Mouse (Mus musculus) hindbrain, embryonic 13.5 days (tissue): ENCODE results near the gene Ggn. TPM values are rescaled to one million over a fixed set of nuclear protein-coding genes. Genes with fewer than 3 reads are reported as not detected.
"Not testable (repeated sequence)": the region's sequence is repeated elsewhere in the genome, so short reads cannot be mapped to it uniquely, and the experiment has no call there.

ENCODE experiments used
- ATAC-seq: fragments of 200-750 bp; cut with Nextera tagmentation; 2 replicates; pipeline ENCODE4 v1.8.0; 2017; ENCODE audit warnings: moderate TSS enrichment; ENCODE audit not compliant: low FRiP score
- H3K27ac ChIP-seq: fragments of 300-500 bp; sonication (generic); 2 replicates; pipeline ENCODE4 v1.5.1; 2015; ENCODE audit warnings: inconsistent platforms, mild to moderate bottlenecking, moderate library complexity
- H3K27me3 ChIP-seq: fragments of 300-500 bp; sonication (generic); 2 replicates; pipeline ENCODE4 v1.6.1; 2015; ENCODE audit warnings: mild to moderate bottlenecking, inconsistent platforms
- H3K36me3 ChIP-seq: fragments of 300-500 bp; sonication (generic); 2 replicates; pipeline ENCODE4 v1.6.1; 2015; ENCODE audit warnings: mild to moderate bottlenecking, inconsistent platforms
- H3K4me1 ChIP-seq: fragments of 300-500 bp; sonication (generic); replicated peaks from 2 replicates; pipeline ENCODE4 v1.6.1; 2015; ENCODE audit warnings: inconsistent platforms
- H3K4me2 ChIP-seq: fragments of 300-500 bp; sonication (generic); 2 replicates; pipeline ENCODE4 v1.6.1; 2015; ENCODE audit warnings: inconsistent platforms, mild to moderate bottlenecking, moderate library complexity
- H3K4me3 ChIP-seq: fragments of 300-500 bp; sonication (generic); 2 replicates; pipeline ENCODE4 v1.5.1; 2015; ENCODE audit warnings: mild to moderate bottlenecking, inconsistent platforms
- H3K9ac ChIP-seq: fragments of 300-500 bp; sonication (generic); 2 replicates; pipeline ENCODE4 v1.6.1; 2015; ENCODE audit warnings: mild to moderate bottlenecking, inconsistent platforms
- H3K9me3 ChIP-seq: fragments of 300-500 bp; sonication (generic); 2 replicates; pipeline ENCODE4 v1.6.1; 2016; ENCODE audit warnings: inconsistent platforms
- WGBS: fragments of 180-500 bp; shearing (Covaris S2); methylation state at CpG from one replicate; pipeline ENCODE4 v1.1.7; 2015; 5-methylcytosine and 5-hydroxymethylcytosine counted together
- polyA plus RNA-seq: library from polyadenylated mRNA; unstranded; fragments of >200 nt; fragmentation: Nextera tagmentation; extraction: Ambion mirVana; gene quantifications from 2 replicates; pipeline ENCODE4 v1.2.1, GENCODE M21; 2015

The Ggn gene
- 0.49 and 0.65 TPM in 2 replicates for polyA plus RNA-seq

- Histone ChIP-seq H3K36me3 (peaks cover 37% of the 10 kb centered on the region), H3K9ac (peak within 1 kb of the TSS; percentile 80), H3K9me3 (no peaks in the 10 kb centered on the region), H3K4me2 (peak within 1 kb of the TSS; percentile 73), H3K4me1 (peaks cover 47% of the 10 kb centered on the region), H3K27ac (peak within 1 kb of the TSS; percentile 89), H3K4me3 (peak within 1 kb of the TSS; percentile 71), H3K27me3 (peaks cover 64% of the 10 kb centered on the region)
- WGBS = under 1% methylated on average over 30 of the region's 30 CpGs
- ATAC-seq = peak; percentile 50
These were observed at the start of gene Ggn, which contains the start of gene Spred3 for GRCm38 (mm10) chr7:29170066-29170754. Gene Ggn (plus strand): TSS chr7:29170210. Gene Spred3 (minus strand): TSS chr7:29170411.

GRCm38 (mm10) chr7:29122821-29123220 is 47.2 kb upstream of the Ggn start:
- ATAC-seq = no peak

DNA sequence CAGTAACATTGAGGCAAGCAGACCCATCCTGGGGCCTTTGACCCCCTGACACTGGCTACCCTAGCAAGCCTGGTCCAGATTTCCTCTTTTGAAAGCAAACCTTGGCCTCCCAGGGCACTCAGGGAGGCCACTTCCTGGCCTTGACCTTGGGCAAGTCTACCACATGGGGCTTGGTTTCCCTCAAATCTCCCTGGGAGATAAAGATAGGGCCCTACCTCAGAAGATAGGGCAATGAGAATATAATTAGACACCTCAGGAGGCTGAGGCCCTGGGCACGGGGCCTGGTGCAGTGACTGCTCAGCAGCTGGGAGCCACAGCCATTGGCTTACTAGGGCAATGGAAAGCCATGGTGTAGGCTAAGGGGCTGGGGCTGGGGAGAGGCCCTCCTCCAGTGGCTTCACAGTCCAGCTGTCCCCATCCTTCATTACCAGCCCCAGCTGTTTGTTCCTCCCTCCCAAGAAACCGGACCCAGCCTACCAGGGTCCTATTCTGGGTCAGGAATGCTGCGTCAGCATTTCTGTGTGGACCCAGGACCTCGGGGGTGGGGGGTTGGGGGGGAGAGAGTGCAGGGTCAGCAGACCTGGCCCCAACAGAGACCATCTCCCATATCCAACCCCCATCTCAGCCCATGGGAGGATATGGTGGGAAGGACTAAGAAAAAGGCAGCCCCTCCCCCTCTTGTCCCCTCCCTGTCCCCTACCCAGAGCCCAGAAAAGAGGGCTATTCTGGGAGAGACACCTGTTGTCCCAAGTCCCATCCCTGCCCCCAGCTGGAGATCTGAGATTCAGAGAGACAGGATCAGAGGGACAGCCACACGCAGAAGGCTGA is 46.3 kb upstream of the Ggn start:
- peaks cover 26% of the 10 kb centered on the region; the same call in 1 of the 2 replicates for H3K27me3 ChIP-seq
- H3K4me2 ChIP-seq = no peak overlapping the region
- no peak for ATAC-seq

More at GRCm38 (mm10) chr7:29122821-29123220, 47.2 kb upstream of the Ggn start:
- Histone ChIP-seq H3K4me3 (no peak overlapping the region), H3K4me1 (peaks cover 9% of the 10 kb centered on the region), H3K9ac (no peak overlapping the region), H3K36me3 (no peaks in the 10 kb centered on the region), H3K9me3 (no peaks in the 10 kb centered on the region), H3K27me3 (peaks cover 32% of the 10 kb centered on the region; the same call in 1 of the 2 replicates), H3K4me2 (no peak overlapping the region), H3K27ac (no peak overlapping the region)
- 91% methylated on average over 9 of the region's 9 CpGs for WGBS

GRCm38 (mm10) chr7:29124970-29125369 is 45.0 kb upstream of the Ggn start, which contains the start of gene Ryr1:
Gene Ryr1 (minus strand): TSS chr7:29125179.
- Histone ChIP-seq H3K27me3 (peaks cover 21% of the 10 kb centered on the region; the same call in 1 of the 2 replicates), H3K36me3 (no peaks in the 10 kb centered on the region), H3K4me1 (peaks cover 9% of the 10 kb centered on the region), H3K4me2 (peak within 1 kb of the TSS; percentile 58), H3K4me3 (peak within 1 kb of the TSS; percentile 33), H3K9ac (peak within 1 kb of the TSS; percentile 59), H3K9me3 (no peaks in the 10 kb centered on the region), H3K27ac (no peak within 1 kb of the TSS)
- no peak for ATAC-seq
- 1% methylated on average over 16 of the region's 16 CpGs for WGBS

More for the DNA sequence above, 46.3 kb upstream of the Ggn start:
- peaks cover 9% of the 10 kb centered on the region for H3K4me1 ChIP-seq
- H3K9me3 ChIP-seq = no peaks in the 10 kb centered on the region
- no peaks in the 10 kb centered on the region for H3K36me3 ChIP-seq
- H3K9ac ChIP-seq = no peak overlapping the region
- no peak overlapping the region for H3K27ac ChIP-seq
- H3K4me3 ChIP-seq = no peak overlapping the region
- 46% methylated on average over 5 of the region's 5 CpGs for WGBS

DNA sequence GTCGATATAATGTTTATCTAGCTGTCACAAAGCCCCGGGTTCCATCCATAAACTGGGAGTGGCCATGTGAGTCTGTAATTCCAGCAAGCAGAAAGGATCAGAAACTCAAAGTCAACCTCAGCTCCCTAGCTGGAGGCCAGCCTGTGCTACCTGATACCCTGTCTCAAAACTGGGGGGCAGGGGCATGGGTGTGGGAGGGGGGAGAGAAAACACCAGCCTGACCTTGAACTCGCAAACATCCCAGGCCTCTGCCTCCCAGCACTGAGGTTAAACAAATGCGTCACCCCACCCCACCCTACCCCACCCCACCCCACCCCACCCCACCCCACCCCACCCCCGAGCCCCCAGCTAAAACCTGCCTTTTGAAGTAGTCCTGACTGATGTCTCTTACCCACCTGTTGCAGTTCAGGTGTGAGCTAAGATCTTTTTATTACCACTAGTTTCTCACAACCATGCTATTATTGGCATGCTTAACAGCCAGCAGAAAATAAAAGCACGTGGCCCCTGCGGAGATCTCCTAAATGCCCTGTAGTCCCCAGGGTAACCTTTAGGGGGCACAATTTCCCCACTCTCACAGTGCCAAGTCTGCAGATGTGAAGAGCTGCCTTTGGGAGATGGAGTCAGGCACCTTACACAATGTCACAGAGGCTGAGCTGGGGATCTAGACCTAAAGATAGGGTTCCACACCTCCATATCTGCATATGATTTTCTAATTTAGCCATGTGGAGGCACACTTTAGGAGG is 43.7 kb upstream of the Ggn start:
- peaks cover 21% of the 10 kb centered on the region; the same call in 1 of the 2 replicates for H3K27me3 ChIP-seq
- ATAC-seq = no peak
- no peaks in the 10 kb centered on the region for H3K36me3 ChIP-seq
- no peak overlapping the region for H3K9ac ChIP-seq
- H3K4me3 ChIP-seq = no peak overlapping the region
- WGBS = 35% methylated on average over 7 of the region's 7 CpGs
- H3K4me1 ChIP-seq = peaks cover 9% of the 10 kb centered on the region
- no peak overlapping the region for H3K27ac ChIP-seq
- no peak overlapping the region for H3K4me2 ChIP-seq
- no peaks in the 10 kb centered on the region for H3K9me3 ChIP-seq

DNA sequence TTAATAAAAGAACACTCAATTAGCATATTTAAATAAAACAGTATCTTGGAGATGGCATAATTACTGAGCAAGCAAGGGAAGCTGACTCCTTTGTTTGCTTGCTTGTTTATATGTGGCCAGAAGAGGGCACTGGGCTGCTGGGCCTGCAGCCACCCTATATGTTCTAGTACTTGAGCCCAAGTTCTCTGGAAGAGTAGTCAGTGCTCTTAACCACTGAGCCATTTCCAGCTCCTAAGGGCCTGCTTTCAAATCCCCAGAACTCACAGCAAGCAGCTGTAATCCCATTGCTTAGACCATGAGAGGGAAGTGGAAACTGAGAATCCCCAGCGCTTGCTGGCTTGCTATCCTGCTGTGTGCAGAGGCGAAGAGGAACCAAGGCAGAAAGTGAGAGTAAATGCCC is 41.3 kb upstream of the Ggn start:
- no peak for ATAC-seq
- H3K4me1 ChIP-seq = peaks cover 9% of the 10 kb centered on the region
- WGBS = 44% methylated on average over 2 of the region's 2 CpGs

GRCm38 (mm10) chr7:29134230-29134629 is 35.8 kb upstream of the Ggn start:
- H3K9me3 ChIP-seq = no peaks in the 10 kb centered on the region
- no peak overlapping the region for H3K9ac ChIP-seq
- 4% methylated on average over 4 of the region's 4 CpGs for whole genome bisulfite sequencing
- H3K4me3 ChIP-seq = peak overlapping the region; percentile 25
- peak overlapping the region; percentile 52 for H3K4me2 ChIP-seq
- H3K27me3 ChIP-seq = peaks cover 36% of the 10 kb centered on the region
- H3K27ac ChIP-seq = no peak overlapping the region
- H3K36me3 ChIP-seq = no peaks in the 10 kb centered on the region
- peaks cover 9% of the 10 kb centered on the region for H3K4me1 ChIP-seq
- ATAC-seq = no peak

More for the DNA sequence above, 41.3 kb upstream of the Ggn start:
- Histone ChIP-seq H3K27me3 (peaks cover 23% of the 10 kb centered on the region; the same call in 1 of the 2 replicates), H3K27ac (no peak overlapping the region), H3K9me3 (no peaks in the 10 kb centered on the region), H3K9ac (no peak overlapping the region), H3K4me3 (no peak overlapping the region), H3K4me2 (no peak overlapping the region), H3K36me3 (no peaks in the 10 kb centered on the region)

DNA sequence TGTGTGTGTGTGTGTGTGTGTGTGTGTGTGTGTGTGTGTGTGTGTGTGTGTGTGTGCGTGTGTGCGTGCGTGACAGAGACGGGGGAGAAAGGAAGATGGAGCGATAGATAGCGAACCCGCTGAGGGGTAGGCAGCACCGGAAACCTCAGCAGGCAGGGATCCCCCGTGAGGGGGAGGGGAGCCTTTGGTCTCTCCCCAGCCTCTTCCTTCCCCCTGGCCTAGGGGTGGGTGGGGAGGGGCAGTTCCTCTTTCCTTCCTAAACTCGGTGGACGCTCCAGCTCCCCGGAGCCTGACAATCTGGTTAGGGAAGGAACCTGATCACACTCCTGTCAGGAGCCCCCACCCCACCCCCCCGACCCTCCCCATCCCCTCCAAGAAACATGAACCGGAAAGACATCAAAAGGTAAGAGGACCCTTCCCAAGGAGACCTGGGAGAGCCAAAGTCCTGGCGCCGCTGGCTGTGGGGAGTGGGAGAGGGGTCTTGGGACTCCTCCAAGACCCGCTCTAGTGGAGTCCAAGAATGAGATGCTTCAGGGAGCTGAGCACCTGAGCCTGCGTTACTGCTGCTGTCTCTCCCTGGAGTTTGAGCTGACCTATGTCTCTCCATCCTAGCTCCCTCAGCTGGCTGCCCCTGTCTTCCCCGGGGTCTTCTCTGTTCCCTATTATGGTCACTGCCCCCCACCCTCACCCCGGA is 35.2 kb upstream of the Ggn start, which contains the start of gene Rasgrp4:
Gene Rasgrp4 (plus strand): TSS at position 159 of the 694 bp plus-strand sequence.
- no peak within 1 kb of the TSS for H3K27ac ChIP-seq
- H3K9ac ChIP-seq = peak within 1 kb of the TSS; percentile 5; the same call in 1 of the 2 replicates
- peak within 1 kb of the TSS; percentile 52 for H3K4me2 ChIP-seq
- H3K9me3 ChIP-seq = no peaks in the 10 kb centered on the region
- H3K4me3 ChIP-seq = peak within 1 kb of the TSS; percentile 25
- no peaks in the 10 kb centered on the region for H3K36me3 ChIP-seq
- WGBS = 3% methylated on average over 15 of the region's 20 CpGs
- H3K4me1 ChIP-seq = peaks cover 9% of the 10 kb centered on the region
- H3K27me3 ChIP-seq = peaks cover 36% of the 10 kb centered on the region
- 0 out of 2 replicates have a peak, but pooled peaks have one; percentile 36 for ATAC-seq

DNA sequence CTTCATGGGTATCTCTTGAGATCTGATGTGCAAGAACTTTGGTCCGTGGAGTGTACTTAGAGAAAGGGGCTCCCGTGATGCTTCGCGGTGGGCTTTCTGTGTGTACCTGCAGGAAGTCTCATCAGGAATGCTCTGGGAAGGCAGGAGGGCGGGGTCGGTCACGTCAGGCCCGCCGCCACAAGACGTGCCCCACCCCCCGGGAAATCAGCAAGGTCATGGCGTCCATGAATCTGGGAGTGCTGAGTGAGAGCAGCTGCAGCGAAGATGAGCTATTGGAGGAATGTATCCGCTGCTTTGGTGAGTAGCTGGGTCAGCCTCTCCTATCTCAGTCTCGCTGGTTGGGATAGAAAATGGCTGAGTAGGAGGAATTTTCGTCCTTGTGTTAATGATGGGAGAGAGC is 32.6 kb upstream of the Ggn start:
- Histone ChIP-seq H3K36me3 (no peaks in the 10 kb centered on the region), H3K4me1 (peaks cover 9% of the 10 kb centered on the region), H3K27ac (no peak overlapping the region), H3K9ac (no peak overlapping the region), H3K4me3 (no peak overlapping the region), H3K9me3 (no peaks in the 10 kb centered on the region), H3K4me2 (no peak overlapping the region), H3K27me3 (peaks cover 36% of the 10 kb centered on the region)
- no peak for ATAC-seq
- WGBS = 49% methylated on average over 16 of the region's 16 CpGs

- H3K36me3 ChIP-seq, H3K4me3 ChIP-seq, H3K4me2 ChIP-seq, H3K9me3 ChIP-seq, H3K9ac ChIP-seq, ATAC-seq, H3K27ac ChIP-seq, H3K4me1 ChIP-seq: not testable (repeated sequence)
- WGBS = 95% methylated on average over 3 of the region's 4 CpGs
- H3K27me3 ChIP-seq = peaks cover 28% of the 10 kb centered on the region
These were observed 30.8 kb upstream of the Ggn start for GRCm38 (mm10) chr7:29139237-29139636.

GRCm38 (mm10) chr7:29141416-29141815 is 28.6 kb upstream of the Ggn start:
- no peak overlapping the region for H3K4me2 ChIP-seq
- no peaks in the 10 kb centered on the region for H3K36me3 ChIP-seq
- no peak overlapping the region for H3K4me3 ChIP-seq
- H3K9ac ChIP-seq = no peak overlapping the region
- H3K27ac ChIP-seq = no peak overlapping the region
- WGBS = 84% methylated on average over 8 of the region's 8 CpGs
- no peaks in the 10 kb centered on the region for H3K4me1 ChIP-seq
- H3K9me3 ChIP-seq = no peaks in the 10 kb centered on the region
- ATAC-seq = no peak
- peaks cover 10% of the 10 kb centered on the region for H3K27me3 ChIP-seq
